Mouse (Mus musculus) stomach, embryonic 14.5 days (tissue): Measurements from ENCODE around the gene Prdm16. TPM values are rescaled to one million over a fixed set of nuclear protein-coding genes. Genes with fewer than 3 reads are reported as not detected.
A peak's percentile ranks its signal among the peaks of the same experiment; 100 is the strongest.

Experiments used
- ATAC-seq: fragments of 200-750 bp; cut with Nextera tagmentation; 2 replicates; pipeline ENCODE4 v1.8.0; 2017; ENCODE audit warnings: low read depth, moderate TSS enrichment; ENCODE audit not compliant: insufficient number of reproducible peaks, insufficient read depth, low FRiP score
- H3K27ac ChIP-seq: fragments of 300-500 bp; sonication (generic); 2 replicates; pipeline ENCODE4 v1.5.1; 2014; ENCODE audit warnings: mild to moderate bottlenecking, low read length, moderate library complexity, mixed read lengths
- H3K27me3 ChIP-seq: fragments of 300-500 bp; sonication (generic); 2 replicates; pipeline ENCODE4 v1.6.1; 2014; ENCODE audit warnings: low read length, control low read depth, mixed read lengths; ENCODE audit not compliant: control insufficient read depth, insufficient read depth
- H3K36me3 ChIP-seq: fragments of 300-500 bp; sonication (generic); 2 replicates; pipeline ENCODE4 v1.6.1; 2014; ENCODE audit warnings: mild to moderate bottlenecking, control low read depth, low read length, moderate library complexity, mixed read lengths; ENCODE audit not compliant: control insufficient read depth, insufficient read depth
- H3K4me1 ChIP-seq: fragments of 300-500 bp; sonication (generic); 2 replicates; pipeline ENCODE4 v1.6.1; 2014; ENCODE audit warnings: low read length, control low read depth, mixed read lengths; ENCODE audit not compliant: control insufficient read depth, insufficient read depth
- H3K4me2 ChIP-seq: fragments of 300-500 bp; sonication (generic); replicated peaks from 2 replicates; pipeline ENCODE4 v1.6.1; 2014; ENCODE audit warnings: low read depth, low read length, control low read depth
- H3K4me3 ChIP-seq: fragments of 300-500 bp; sonication (generic); 2 replicates; pipeline ENCODE4 v1.5.1; 2014; ENCODE audit warnings: low read depth, low read length, control low read depth
- H3K9ac ChIP-seq: fragments of 300-500 bp; sonication (generic); replicated peaks from 2 replicates; pipeline ENCODE4 v1.6.1; 2014; ENCODE audit warnings: low read depth, mild to moderate bottlenecking, control low read depth, low read length, moderate library complexity, mixed read lengths
- H3K9me3 ChIP-seq: fragments of 300-500 bp; sonication (generic); 2 replicates; pipeline ENCODE4 v1.6.1; 2016; ENCODE audit warnings: low read depth, low read length, control low read depth; ENCODE audit not compliant: control insufficient read depth
- WGBS: fragments of 180-500 bp; shearing (Covaris S2); extraction: QIAGEN DNeasy Blood & Tissue Kit; methylation state at CpG from one replicate; pipeline ENCODE4 v1.1.7; 2014; 5-methylcytosine and 5-hydroxymethylcytosine counted together
- polyA plus RNA-seq: library from polyadenylated mRNA; unstranded; fragments of >200 nt; fragmentation: Nextera tagmentation; extraction: Ambion mirVana; gene quantifications from 2 replicates; pipeline ENCODE4 v1.2.1, GENCODE M21; 2014

Gene Prdm16
- polyA plus RNA-seq, 1 experiment from 2014 or later: 18.4 TPM

GRCm38 (mm10) chr4:154269520-154269919 is 367.2 kb downstream of the Prdm16 start:
- Histone ChIP-seq H3K4me1 (0 out of 2 replicates have a peak, but pooled peaks cover 3% of the 10 kb centered on the region), H3K4me3 (no peak overlapping the region), H3K27ac (peak overlapping the region; percentile 61; the same call in 1 of the 2 replicates), H3K27me3 (no peaks in the 10 kb centered on the region), H3K9ac (no peak overlapping the region), H3K4me2 (peak overlapping the region; percentile 16; the same call in 1 of the 2 replicates), H3K9me3 (no peaks in the 10 kb centered on the region), H3K36me3 (no peaks in the 10 kb centered on the region)
- ATAC-seq: peak; percentile 84
- WGBS: 37% methylated on average over 10 of the region's 10 CpGs

- Histone ChIP-seq H3K36me3 (no peaks in the 10 kb centered on the region), H3K9ac (no peak overlapping the region), H3K27ac (no peak overlapping the region), H3K9me3 (no peaks in the 10 kb centered on the region), H3K4me2 (no peak overlapping the region), H3K4me3 (no peak overlapping the region), H3K4me1 (0 out of 2 replicates have a peak, but pooled peaks cover 3% of the 10 kb centered on the region), H3K27me3 (no peaks in the 10 kb centered on the region)
- WGBS: 77% methylated on average over 6 of the region's 6 CpGs
- ATAC-seq: no peak
These were observed 369.2 kb downstream of the Prdm16 start for GRCm38 (mm10) chr4:154267511-154267910.

Other genes with a start within 250 kb of the Prdm16 start
- gene Actrt2, start 31.0 kb upstream of the Prdm16 start, polyA plus RNA-seq: not detected in 2 replicates
- gene Ttc34, start 200.6 kb upstream of the Prdm16 start, polyA plus RNA-seq: 0.29 and 0.55 TPM in 2 replicates
- gene Mmel1, start 232.7 kb upstream of the Prdm16 start, polyA plus RNA-seq: 0.12 TPM in 1 of 2 replicates, not detected in the other